ENCODE assay signal across 20 mouse cellular contexts in genomic region chr19:6515448-6515847, GRCm38 (mm10). TPM values are rescaled to one million over a fixed set of nuclear protein-coding genes. Genes with fewer than 3 reads are reported as not detected.
"Had no signal": no experiment of that assay in that cellular context is flagged by ENCODE, and none has a peak within 500 bp of the region (broad histone marks: within the 10 kb centered on the region; RNA-seq: fewer than 3 reads in every experiment).

No protein-coding gene starts in this region.

- H3K4me3 ChIP-seq: limb, embryonic 12.5 days; liver, embryonic 13.5 days; lung, embryonic 15.5 days; megakaryocyte, embryonic 14.5 days; midbrain, embryonic 12.5 days; myocyte; neural tube, embryonic 15.5 days had no signal

- H3K9ac ChIP-seq: limb, embryonic 12.5 days; liver, embryonic 13.5 days; liver, postnatal 0 days; lung, embryonic 15.5 days; midbrain, embryonic 12.5 days; neural tube, embryonic 15.5 days had no signal

- H3K4me2 ChIP-seq: limb, embryonic 12.5 days; liver, embryonic 13.5 days; lung, embryonic 15.5 days; midbrain, embryonic 12.5 days; neural tube, embryonic 15.5 days had no signal

- DNase-seq: kidney, adult 18-20 months; kidney, postnatal 25 days; layer of hippocampus, adult 9-11 months; layer of hippocampus, postnatal 36 days; liver; liver, embryonic 13.5 days; liver, postnatal 0 days; lung, postnatal 14 days; right cerebral cortex, adult 18-20 months; thymus, adult 18-20 months; thymus, postnatal 36 days had no signal

- ATAC-seq: liver, postnatal 0 days had no signal

- H3K27me3 ChIP-seq: midbrain, embryonic 12.5 days; neural tube, embryonic 15.5 days had no signal

- H3K36me3 ChIP-seq: limb, embryonic 12.5 days; liver, embryonic 13.5 days; lung, embryonic 15.5 days had no signal

- H3K27ac ChIP-seq: limb, embryonic 12.5 days; liver, embryonic 13.5 days; lung, embryonic 15.5 days; macrophage; midbrain, embryonic 12.5 days; neural tube, embryonic 15.5 days had no signal

- H3K9me3 ChIP-seq: limb, embryonic 12.5 days; liver, embryonic 13.5 days; lung, embryonic 15.5 days; megakaryocyte, embryonic 14.5 days; midbrain, embryonic 12.5 days; neural tube, embryonic 15.5 days had no signal

- H3K4me1 ChIP-seq: liver, embryonic 13.5 days; megakaryocyte, embryonic 14.5 days had no signal

RNA-seq across cellular contexts. Expression of gene Slc22a12, which starts 27.4 kb away (rescaled TPM):
- polyA plus RNA-seq: limb, embryonic 12.5 days; liver, embryonic 13.5 days; liver, postnatal 0 days; macrophage; midbrain, embryonic 12.5 days; myocyte; neural tube, embryonic 11.5 days; stomach, embryonic 14.5 days had no signal
